Mouse (Mus musculus): ENCODE data around the gene Ifitm10. TPM values are rescaled to one million over a fixed set of nuclear protein-coding genes. Genes with fewer than 3 reads are reported as not detected.

Ifitm10 gene
- polyA plus RNA-seq, 1 experiment from 2014 or later = 325 TPM

DNA sequence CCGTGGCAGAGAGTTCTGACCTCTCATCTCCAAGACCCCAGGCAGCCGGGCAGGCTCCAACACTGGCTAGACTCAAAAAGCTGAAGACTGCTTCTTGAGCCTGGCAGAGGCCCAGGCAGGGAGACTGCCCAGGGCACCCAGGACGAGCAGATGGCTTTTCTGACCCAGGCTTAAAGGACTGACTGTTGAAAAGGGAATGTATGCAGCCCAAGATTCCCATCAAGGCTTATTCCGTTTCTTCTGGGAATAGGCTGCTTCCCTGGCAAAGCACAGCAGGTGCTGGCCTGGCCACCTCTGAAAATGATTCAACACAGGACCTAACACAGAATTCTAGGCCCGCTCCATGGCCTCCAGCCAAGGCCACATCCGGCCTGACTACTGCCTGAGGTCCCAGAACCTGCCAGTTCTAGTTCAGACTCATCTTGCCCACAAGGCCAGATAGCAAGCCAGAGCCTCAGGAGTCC is 1.7 kb upstream of the Ifitm10 start:
- peak; percentile 96 for DNase-seq (ENCODE audit: low read depth, low spot score)
- POLR2A ChIA-PET = interaction anchor here (0.7 to 10.6 kb wide), 7 partner anchors 7 to 61 kb away, joined by 3 to 115 read pairs (median 8); partner anchors contain the start of gene Ctsd
- no peaks in the 10 kb centered on the region for H3K27me3 ChIP-seq
- in situ Hi-C loops (cut with MboI; ENCODE audit: low pct_unique_long_range_greater_than_20kb) = loop anchor here (25.0 kb wide), 2 partner anchors 637 to 913 kb away; partner anchors contain the start of genes Cd151, Cracr2b, Pnpla2 and Tspan32
- peak; percentile 9 for ATAC-seq
- CTCF ChIA-PET = interaction anchor here (1.2 to 1.7 kb wide), 7 partner anchors 13 to 62 kb away, joined by 3 to 10 read pairs (median 4); partner anchors contain the start of gene Ctsd
- no peak for TF ChIP-seq CTCF (IDR thresholded peaks at IDR 0.05)

DNA sequence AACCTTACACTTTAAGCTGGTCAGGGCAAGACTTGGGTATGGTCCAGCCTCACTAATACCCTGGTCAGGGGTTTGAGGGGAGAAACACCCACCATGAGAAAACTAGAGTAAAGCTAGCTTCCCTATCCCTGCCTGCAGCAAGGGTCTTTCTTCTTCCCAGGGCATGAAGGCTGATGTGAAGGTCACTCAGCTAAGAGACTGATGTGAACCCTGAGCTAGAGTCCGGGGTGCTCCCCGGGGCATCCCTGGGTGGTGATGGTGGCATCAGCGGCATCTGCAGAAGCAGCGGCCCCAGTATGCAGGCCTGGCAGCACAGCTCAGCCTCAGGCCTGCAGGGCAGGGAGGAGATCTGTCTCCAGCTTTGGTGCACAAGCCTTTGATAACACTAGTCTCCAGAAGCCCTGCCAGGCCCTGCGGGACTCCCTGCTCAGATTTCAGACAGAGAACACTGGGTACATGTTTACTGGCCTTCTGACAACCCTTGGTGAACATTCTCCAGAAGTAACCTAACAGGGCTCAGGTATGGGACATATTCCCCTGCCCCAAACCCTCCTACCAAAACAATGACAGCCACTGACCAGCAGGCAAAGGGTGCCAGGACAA is 961 bp upstream of the Ifitm10 start:
- POLR2A ChIA-PET = interaction anchor here (1.0 to 10.6 kb wide), 8 partner anchors 13 to 62 kb away, joined by 4 to 115 read pairs (median 13); partner anchors contain the start of gene Ctsd
- no peaks in the 10 kb centered on the region for H3K27me3 ChIP-seq
- DNase-seq (ENCODE audit: low read depth, low spot score) = no peak
- in situ Hi-C loops (cut with MboI; ENCODE audit: low pct_unique_long_range_greater_than_20kb) = loop anchor here (5.0 to 25.0 kb wide), 3 partner anchors 58 to 912 kb away; partner anchors contain the start of genes Cd151, Cracr2b, Pnpla2 and Syt8
- CTCF ChIA-PET = interaction anchor here (0.8 to 1.7 kb wide), 6 partner anchors 30 to 63 kb away, joined by 3 to 10 read pairs (median 4); no protein-coding TSS in a partner anchor
- no peak for ATAC-seq
- TF ChIP-seq CTCF (IDR thresholded peaks at IDR 0.05) = no peak

DNA sequence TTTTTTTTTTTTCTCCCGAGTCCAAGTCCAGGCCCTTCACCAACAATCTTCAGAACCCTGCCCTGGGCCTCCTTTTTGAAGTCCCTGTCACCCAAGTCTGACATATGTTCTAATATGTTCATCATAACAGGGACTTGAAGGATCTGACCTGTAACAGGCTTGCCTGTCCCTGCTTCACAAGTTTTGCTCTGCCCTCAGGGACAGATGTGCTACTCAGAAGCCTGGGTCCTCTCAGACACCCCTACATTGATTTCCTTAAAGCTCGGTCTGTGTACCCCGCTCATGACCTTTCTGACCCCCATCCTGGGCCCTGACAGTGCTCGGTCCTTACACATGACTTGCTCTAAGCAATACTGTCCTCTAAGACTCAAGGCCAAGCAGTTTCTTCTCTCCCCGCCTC is 514 bp downstream of the Ifitm10 start:
- in situ Hi-C loops (cut with MboI; ENCODE audit: low pct_unique_long_range_greater_than_20kb) = loop anchor here (5.0 kb wide), 1 partner anchor 59 kb away; the partner anchor contains the start of gene Syt8
- no peak for ATAC-seq
- POLR2A ChIA-PET = interaction anchor here (0.6 to 10.6 kb wide), 17 partner anchors 8 to 1398 kb away, joined by 3 to 115 read pairs (median 10); partner anchors contain the start of genes Ctsd, Gm49369 and Syt8
- no peaks in the 10 kb centered on the region for H3K27me3 ChIP-seq
- DNase-seq (ENCODE audit: low read depth, low spot score) = no peak
- CTCF ChIA-PET = interaction anchor here (1.5 kb wide), 2 partner anchors 56 to 62 kb away, joined by 3 to 5 read pairs; no protein-coding TSS in a partner anchor
- no peak for TF ChIP-seq CTCF (IDR thresholded peaks at IDR 0.05)

DNA sequence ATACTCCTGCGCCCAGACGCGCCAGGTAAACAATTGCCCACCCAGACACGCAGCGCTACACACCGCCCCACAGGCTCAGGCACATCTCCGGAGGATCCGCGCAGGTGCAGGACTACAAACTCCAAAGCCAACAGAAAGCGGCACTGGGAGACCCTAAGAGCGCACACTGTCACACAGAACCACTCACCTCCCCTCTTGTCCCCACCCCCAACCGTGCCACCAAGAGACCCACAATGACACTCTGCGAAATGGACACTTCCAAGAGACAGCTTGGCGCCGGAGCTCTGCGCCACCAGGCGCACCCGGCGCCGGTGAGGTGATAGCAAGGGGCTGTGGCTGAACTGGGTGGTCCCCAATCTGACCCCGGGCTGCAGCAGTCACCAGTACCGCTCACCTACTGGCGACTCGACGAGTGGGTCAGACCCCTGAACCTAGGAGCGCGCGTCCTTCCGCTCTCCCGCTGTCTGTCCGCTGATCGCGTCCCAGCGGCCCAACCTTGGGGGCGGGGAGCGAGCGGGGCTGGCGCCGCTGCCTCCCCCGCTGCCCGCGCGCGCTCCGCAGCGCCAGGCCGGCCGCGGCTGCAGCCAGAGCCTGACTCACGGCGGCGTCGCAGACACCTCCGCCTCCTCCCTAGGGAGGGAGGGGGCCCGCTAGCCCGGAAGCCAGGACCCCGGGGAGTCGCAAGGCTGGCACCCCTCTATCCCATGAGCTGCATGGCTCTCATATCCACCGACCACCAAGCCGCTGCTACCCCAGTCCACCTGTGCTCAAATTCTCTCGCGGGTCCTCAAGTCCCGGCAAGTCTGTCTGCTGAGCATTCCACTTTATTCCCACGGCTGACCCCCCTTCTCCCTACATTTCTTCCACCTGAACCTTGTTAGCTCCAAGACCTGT is 1.5 kb downstream of the Ifitm10 start:
- no peak for ATAC-seq
- in situ Hi-C loops (cut with MboI; ENCODE audit: low pct_unique_long_range_greater_than_20kb) = loop anchor here (5.0 kb wide), 1 partner anchor 60 kb away; the partner anchor contains the start of gene Syt8
- DNase-seq (ENCODE audit: low read depth, low spot score) = no peak
- CTCF ChIA-PET = interaction anchor here (1.3 to 1.8 kb wide), 2 partner anchors 37 to 64 kb away, joined by 3 to 4 read pairs; no protein-coding TSS in a partner anchor
- TF ChIP-seq CTCF (IDR thresholded peaks at IDR 0.05) = no peak
- POLR2A ChIA-PET = interaction anchor here (1.4 to 10.6 kb wide), 12 partner anchors 10 to 64 kb away, joined by 3 to 115 read pairs (median 16); partner anchors contain the start of genes Ctsd and Gm49369
- H3K27me3 ChIP-seq = no peaks in the 10 kb centered on the region

DNA sequence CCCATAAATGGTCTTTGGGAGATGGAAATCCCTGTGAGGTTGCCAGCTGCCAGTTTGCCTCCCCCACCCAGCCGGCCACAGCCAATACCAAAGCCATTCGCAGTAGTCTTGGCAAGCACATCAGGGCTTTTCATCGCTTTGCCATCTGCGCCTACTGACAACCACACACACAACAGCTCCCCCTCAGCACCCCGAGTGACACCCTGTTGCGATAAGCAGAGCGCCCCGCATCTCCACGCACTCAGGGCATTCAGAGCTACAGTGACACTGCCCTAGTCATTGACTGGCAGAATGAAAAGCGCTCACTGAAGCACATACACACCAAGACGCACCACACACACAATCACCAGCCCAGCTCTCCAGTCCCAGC is 2.2 kb downstream of the Ifitm10 start:
- TF ChIP-seq CTCF (IDR thresholded peaks at IDR 0.05) = no peak
- DNase-seq (ENCODE audit: low read depth, low spot score) (no peak), ATAC-seq (no peak)
- POLR2A ChIA-PET = interaction anchor here (1.4 to 10.6 kb wide), 10 partner anchors 10 to 65 kb away, joined by 3 to 115 read pairs (median 16); partner anchors contain the start of genes Ctsd and Gm49369
- in situ Hi-C loops (cut with MboI; ENCODE audit: low pct_unique_long_range_greater_than_20kb) = loop anchor here (5.0 kb wide), 1 partner anchor 61 kb away; the partner anchor contains the start of gene Syt8
- CTCF ChIA-PET = interaction anchor here (1.3 to 1.8 kb wide), 3 partner anchors 38 to 64 kb away, joined by 3 to 4 read pairs (median 3); no protein-coding TSS in a partner anchor
- no peaks in the 10 kb centered on the region for H3K27me3 ChIP-seq

DNA sequence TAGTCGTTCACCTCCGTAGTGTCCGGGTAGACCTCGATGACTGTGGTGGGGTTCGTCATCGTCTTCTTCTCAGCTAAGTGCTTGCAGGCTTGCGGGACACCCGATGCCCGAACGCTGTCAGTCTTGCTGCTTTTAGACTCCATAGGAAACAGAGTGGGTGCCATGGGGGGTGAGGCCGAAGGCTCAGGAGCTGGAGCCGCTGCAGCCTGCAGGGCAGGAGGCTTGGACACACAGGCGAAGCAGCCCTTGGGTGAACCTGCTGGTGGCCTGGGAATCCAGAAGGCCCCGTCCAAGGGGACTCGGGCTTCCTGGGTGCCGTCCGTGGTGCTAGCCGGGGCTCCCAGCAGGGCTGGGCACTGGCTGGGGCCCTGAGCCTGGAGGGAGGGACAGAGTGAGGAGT is 2.6 kb downstream of the Ifitm10 start:
- in situ Hi-C loops (cut with MboI; ENCODE audit: low pct_unique_long_range_greater_than_20kb) = loop anchor here (5.0 kb wide), 1 partner anchor 61 kb away; the partner anchor contains the start of gene Syt8
- TF ChIP-seq CTCF (IDR thresholded peaks at IDR 0.05) = no peak
- no peak for ATAC-seq
- H3K27me3 ChIP-seq = no peaks in the 10 kb centered on the region
- CTCF ChIA-PET = interaction anchor here (1.4 to 1.8 kb wide), 2 partner anchors 57 to 65 kb away, joined by 3 to 4 read pairs; no protein-coding TSS in a partner anchor
- POLR2A ChIA-PET = interaction anchor here (1.5 to 10.6 kb wide), 9 partner anchors 9 to 66 kb away, joined by 4 to 115 read pairs (median 16); partner anchors contain the start of genes Ctsd and Gm49369
- DNase-seq (ENCODE audit: low read depth, low spot score) = no peak

DNA sequence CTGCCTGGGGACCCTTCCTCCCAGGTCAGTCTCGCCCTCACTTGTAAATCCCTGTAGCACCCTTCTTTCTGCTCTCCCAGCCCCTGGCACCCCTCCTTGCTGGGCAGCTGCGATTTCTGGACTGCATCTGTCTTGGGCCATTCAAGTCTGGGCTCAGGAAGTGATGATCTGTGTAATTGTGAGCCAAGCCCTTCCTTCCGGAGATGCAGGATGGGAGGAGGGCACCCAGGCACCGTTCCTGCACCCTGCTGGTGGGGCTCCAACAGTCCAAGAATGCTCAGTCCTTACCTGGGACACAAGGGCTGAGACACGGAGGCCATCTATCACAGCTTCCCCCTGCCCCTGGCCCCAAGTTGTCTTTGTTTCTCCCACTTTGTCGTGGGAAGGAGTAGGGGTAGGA is 3.7 kb downstream of the Ifitm10 start:
- ChIA-PET POLR2A (interaction anchor here (0.7 to 10.6 kb wide), 7 partner anchors 8 to 57 kb away, joined by 3 to 115 read pairs (median 16); partner anchors contain the start of genes Ctsd and Gm49369), CTCF (interaction anchor here (1.2 to 1.4 kb wide), 3 partner anchors 35 to 63 kb away, joined by 3 read pairs; no protein-coding TSS in a partner anchor)
- no peak for ATAC-seq
- no peak for TF ChIP-seq CTCF (IDR thresholded peaks at IDR 0.05)
- in situ Hi-C loops (cut with MboI; ENCODE audit: low pct_unique_long_range_greater_than_20kb) = loop anchor here (5.0 kb wide), 1 partner anchor 62 kb away; the partner anchor contains the start of gene Syt8
- no peaks in the 10 kb centered on the region for H3K27me3 ChIP-seq
- no peak for DNase-seq (ENCODE audit: low read depth, low spot score)

DNA sequence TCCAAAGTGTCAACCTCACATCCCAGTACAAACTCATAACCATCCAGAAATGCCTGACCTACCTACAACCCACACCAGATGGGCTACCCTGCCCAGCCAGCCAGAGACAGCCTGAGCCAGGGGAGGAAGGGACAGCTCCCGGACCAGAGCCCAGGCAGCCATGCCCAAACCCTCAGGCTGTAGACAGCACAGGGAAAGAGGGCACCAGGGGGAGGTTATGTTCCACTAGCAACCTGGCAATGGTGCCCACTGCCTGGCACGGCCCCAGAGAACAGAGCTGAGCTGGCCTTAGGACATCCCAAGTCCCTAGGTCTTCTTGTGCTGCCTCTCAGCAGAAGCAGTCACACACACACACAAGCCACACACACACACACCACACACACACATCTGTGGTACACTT is 4.7 kb downstream of the Ifitm10 start:
- no peak for ATAC-seq
- ChIA-PET CTCF (interaction anchor here (1.2 kb wide), 1 partner anchor 64 kb away, joined by 3 read pairs; no protein-coding TSS in a partner anchor), POLR2A (interaction anchor here (0.8 kb wide), 1 partner anchor 59 kb away, joined by 3 read pairs; no protein-coding TSS in a partner anchor)
- no peak for TF ChIP-seq CTCF (IDR thresholded peaks at IDR 0.05)
- DNase-seq (ENCODE audit: low read depth, low spot score) = no peak
- H3K27me3 ChIP-seq = no peaks in the 10 kb centered on the region
- in situ Hi-C loops (cut with MboI; ENCODE audit: low pct_unique_long_range_greater_than_20kb) = no loop called here

DNA sequence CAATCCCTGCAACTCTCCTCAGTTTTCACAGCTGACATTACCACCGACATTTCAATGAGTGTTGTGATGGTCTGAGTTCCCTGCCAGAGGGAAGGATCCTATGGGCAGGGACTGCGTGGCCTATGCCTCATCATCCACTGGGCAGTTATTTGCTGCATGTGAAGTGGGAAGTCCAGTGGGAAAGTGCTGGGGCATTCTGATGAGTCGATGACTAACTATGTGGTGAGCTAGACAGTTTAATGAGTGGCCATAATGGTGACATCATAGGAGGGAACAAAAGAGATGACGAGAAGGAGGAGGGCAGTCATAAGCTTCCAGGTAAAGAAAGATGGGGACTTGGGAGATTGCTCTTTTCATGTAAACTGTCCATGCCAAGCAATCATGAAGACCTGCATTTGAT is 10.4 kb downstream of the Ifitm10 start:
- in situ Hi-C loops (cut with MboI; ENCODE audit: low pct_unique_long_range_greater_than_20kb) = no loop called here
- ATAC-seq (peak; percentile 79), DNase-seq (ENCODE audit: low read depth, low spot score) (no peak)
- POLR2A ChIA-PET = interaction anchor here (0.9 to 6.2 kb wide), 9 partner anchors 9 to 72 kb away, joined by 3 to 42 read pairs (median 5); partner anchors contain the start of genes Ctsd, Ifitm10 and Syt8
- CTCF ChIA-PET = interaction anchor here (0.8 to 1.6 kb wide), 5 partner anchors 18 to 73 kb away, joined by 3 to 6 read pairs (median 3); no protein-coding TSS in a partner anchor
- no peak for TF ChIP-seq CTCF (IDR thresholded peaks at IDR 0.05)
- no peaks in the 10 kb centered on the region for H3K27me3 ChIP-seq
